Mouse (Mus musculus) myocyte (in vitro differentiated cells): Measurements from ENCODE around the gene Arid1a. TPM values are rescaled to one million over a fixed set of nuclear protein-coding genes. Genes with fewer than 3 reads are reported as not detected.
"Not testable (repeated sequence)": the region's sequence is repeated elsewhere in the genome, so short reads cannot be mapped to it uniquely, and the experiment has no call there.

Experiments used
- H3K27me3 ChIP-seq: one replicate; pipeline ENCODE4 v1.6.1; 2011; ENCODE audit not compliant: control insufficient read depth, insufficient read depth, insufficient read length
- H3K36me3 ChIP-seq: one replicate; pipeline ENCODE4 v1.6.1; 2011; ENCODE audit not compliant: control insufficient read depth, insufficient read depth
- H3K4me2 ChIP-seq: one replicate; pipeline ENCODE4 v1.6.1; 2011; ENCODE audit warnings: low read depth, control low read depth
- H3K4me3 ChIP-seq: one replicate; pipeline ENCODE4 v1.5.1; 2011; ENCODE audit warnings: mild to moderate bottlenecking, control low read depth, moderate library complexity
- H3K79me2 ChIP-seq: one replicate; pipeline ENCODE4 v1.6.1; 2011; ENCODE audit not compliant: control insufficient read depth, insufficient read depth
- H3ac ChIP-seq: one replicate; pipeline ENCODE4 v1.6.1; 2011; ENCODE audit not compliant: control insufficient read depth, insufficient read length
- CEBPB ChIP-seq: IDR thresholded peaks from 2 replicates; pipeline ENCODE4 v1.6.1; 2011; ENCODE audit warnings: mild to moderate bottlenecking, moderate library complexity; ENCODE audit not compliant: poor library complexity, insufficient read depth, severe bottlenecking
- E2F4 ChIP-seq: IDR thresholded peaks from one replicate; pipeline ENCODE4 v1.6.1; 2011; ENCODE audit warnings: mild to moderate bottlenecking, control low read depth, moderate library complexity; ENCODE audit not compliant: insufficient read depth
- MAX ChIP-seq: IDR thresholded peaks from one replicate; pipeline ENCODE4 v1.6.1; 2011; ENCODE audit warnings: low read depth, mild to moderate bottlenecking, control low read depth
- MYOD1 ChIP-seq, 3 experiments: IDR thresholded peaks; one replicate each; pipeline ENCODE4 v1.6.1; 2011; ENCODE audit warnings: control low read depth in 2 of 3, low read depth in 2 of 3, mild to moderate bottlenecking in 2 of 3, moderate library complexity in 1 of 3; ENCODE audit not compliant: insufficient read length in 2 of 3, control insufficient read depth in 1 of 3
- MYOG ChIP-seq, 3 experiments: IDR thresholded peaks; one replicate each; pipeline ENCODE4 v1.6.1; 2011; ENCODE audit warnings: control low read depth in 2 of 3, low read depth in 2 of 3, mild to moderate bottlenecking in 2 of 3; ENCODE audit not compliant: insufficient read length in 2 of 3, control insufficient read depth in 1 of 3, insufficient read depth in 1 of 3
- POLR2A ChIP-seq: IDR thresholded peaks from one replicate; pipeline ENCODE4 v1.6.1; 2011; ENCODE audit warnings: low read depth, mild to moderate bottlenecking, control low read depth, moderate library complexity; ENCODE audit not compliant: insufficient read length
- POLR2AphosphoS2 ChIP-seq: IDR thresholded peaks from one replicate; pipeline ENCODE4 v1.6.1; 2011; ENCODE audit warnings: low read depth, control low read depth; ENCODE audit not compliant: insufficient read length
- REST ChIP-seq: IDR thresholded peaks from one replicate; pipeline ENCODE4 v1.6.1; 2011; ENCODE audit warnings: mild to moderate bottlenecking, control low read depth, moderate library complexity; ENCODE audit not compliant: insufficient read depth, insufficient read length
- SRF ChIP-seq: IDR thresholded peaks from one replicate; pipeline ENCODE4 v1.6.1; 2011; ENCODE audit warnings: low read depth; ENCODE audit not compliant: control insufficient read depth, insufficient read length
- TCF12 ChIP-seq: IDR thresholded peaks from one replicate; pipeline ENCODE4 v1.6.1; 2011; ENCODE audit warnings: mild to moderate bottlenecking, control low read depth; ENCODE audit not compliant: poor library complexity, insufficient read depth, severe bottlenecking
- TCF3 ChIP-seq: IDR thresholded peaks from one replicate; pipeline ENCODE4 v1.6.1; 2011; ENCODE audit warnings: low read depth, control low read depth; ENCODE audit not compliant: insufficient read length
- USF1 ChIP-seq: IDR thresholded peaks from one replicate; pipeline ENCODE4 v1.6.1; 2011; ENCODE audit warnings: low read depth, mild to moderate bottlenecking, control low read depth, moderate library complexity
- polyA plus RNA-seq: library from polyadenylated mRNA; unstranded; fragments of >200 nt; fragmentation: generic; extraction: Trizol; gene quantifications from one replicate; pipeline ENCODE4 v1.2.1, GENCODE M21; 2012; ENCODE audit warnings: missing spikeins

Gene Arid1a
- polyA plus RNA-seq, 1 experiment: 23.2 TPM

- Histone ChIP-seq H3ac (no peak overlapping the region), H3K36me3 (no peaks in the 10 kb centered on the region), H3K27me3 (no peaks in the 10 kb centered on the region), H3K79me2 (no peaks in the 10 kb centered on the region), H3K4me2 (peak overlapping the region; percentile 92), H3K4me3 (peak overlapping the region; percentile 26)
- no peak for TF ChIP-seq CEBPB
- TF ChIP-seq POLR2AphosphoS2: no peak
- TF ChIP-seq MYOD1 (IDR thresholded peaks at IDR 0.05; ENCODE audit: control insufficient read depth in 1 of 3, insufficient read length in 2 of 3, low read depth in 2 of 3): no peak
- TF ChIP-seq MAX: no peak
- TF ChIP-seq TCF12: no peak
- TF ChIP-seq POLR2A: no peak
Observed at GRCm38 (mm10) chr4:133658729-133659128, 97.8 kb downstream of the Arid1a start.

- H3ac ChIP-seq: no peak overlapping the region
- no peaks in the 10 kb centered on the region for H3K36me3 ChIP-seq
- no peaks in the 10 kb centered on the region for H3K27me3 ChIP-seq
- no peaks in the 10 kb centered on the region for H3K79me2 ChIP-seq
- no peak overlapping the region for H3K4me2 ChIP-seq
- TF ChIP-seq TCF12 (no peak), CEBPB (no peak), POLR2AphosphoS2 (no peak), MYOD1 (IDR thresholded peaks at IDR 0.05; ENCODE audit: control insufficient read depth in 1 of 3, insufficient read length in 2 of 3, low read depth in 2 of 3) (no peak), TCF3 (no peak), USF1 (no peak), MAX (no peak), POLR2A (no peak), SRF (no peak), E2F4 (no peak), MYOG (IDR thresholded peaks at IDR 0.05; ENCODE audit: control insufficient read depth in 1 of 3, insufficient read depth in 1 of 3, insufficient read length in 2 of 3, low read depth in 2 of 3) (no peak), REST (no peak)
- no peak overlapping the region for H3K4me3 ChIP-seq
Observed at GRCm38 (mm10) chr4:133657829-133658458, 98.6 kb downstream of the Arid1a start.

GRCm38 (mm10) chr4:133656997-133657396 is 99.6 kb downstream of the Arid1a start:
- H3K4me3 ChIP-seq: no peak overlapping the region
- no peaks in the 10 kb centered on the region for H3K27me3 ChIP-seq
- no peaks in the 10 kb centered on the region for H3K79me2 ChIP-seq
- no peak for TF ChIP-seq USF1
- no peak for TF ChIP-seq MYOG (IDR thresholded peaks at IDR 0.05; ENCODE audit: control insufficient read depth in 1 of 3, insufficient read depth in 1 of 3, insufficient read length in 2 of 3, low read depth in 2 of 3)
- no peak for TF ChIP-seq POLR2A
- no peak for TF ChIP-seq SRF
- no peak for TF ChIP-seq POLR2AphosphoS2
- no peak for TF ChIP-seq MAX
- TF ChIP-seq TCF12: no peak
- no peak for TF ChIP-seq CEBPB
- no peak for TF ChIP-seq REST
- TF ChIP-seq E2F4: no peak
- TF ChIP-seq TCF3: no peak
- TF ChIP-seq MYOD1 (IDR thresholded peaks at IDR 0.05; ENCODE audit: control insufficient read depth in 1 of 3, insufficient read length in 2 of 3, low read depth in 2 of 3): no peak
- no peak overlapping the region for H3ac ChIP-seq
- H3K4me2 ChIP-seq: no peak overlapping the region
- no peaks in the 10 kb centered on the region for H3K36me3 ChIP-seq

GRCm38 (mm10) chr4:133656294-133656693 is 100.3 kb downstream of the Arid1a start:
- no peak overlapping the region for H3K4me2 ChIP-seq
- no peaks in the 10 kb centered on the region for H3K27me3 ChIP-seq
- H3ac ChIP-seq: no peak overlapping the region
- TF ChIP-seq CEBPB (no peak), POLR2A (no peak)
- H3K4me3 ChIP-seq: no peak overlapping the region
- H3K36me3 ChIP-seq: no peaks in the 10 kb centered on the region
- H3K79me2 ChIP-seq: no peaks in the 10 kb centered on the region

- H3K4me3 ChIP-seq, H3K36me3 ChIP-seq, H3ac ChIP-seq, H3K27me3 ChIP-seq, H3K4me2 ChIP-seq, H3K79me2 ChIP-seq: not testable (repeated sequence)
Observed at GRCm38 (mm10) chr4:133654070-133654469, 102.5 kb downstream of the Arid1a start.
